Mouse (Mus musculus): ENCODE measurements around the gene Vil1.

GRCm38 (mm10) chr1:74361812-74362211 is 47.4 kb upstream of the Vil1 start, which contains the start of gene Catip:
- TF ChIP-seq CTCF (IDR thresholded peaks at IDR 0.05; ENCODE audit: control insufficient read depth, insufficient read depth, low read length), result peak; percentile 46
- TF ChIP-seq POLR2A (IDR thresholded peaks at IDR 0.05; ENCODE audit: borderline replicate concordance, control insufficient read depth, low read depth, low read length), result no peak
